ENCODE assay signal across 8 mouse cellular contexts in genomic region chr9:112118411-112119105, GRCm38 (mm10).
DNase-seq lines count a peak whose midpoint lies in the region; ATAC-seq and TF ChIP-seq lines count a peak whose summit lies in the region.

No protein-coding gene starts in this region.

- peak overlapping the region; percentile 67 for H3K4me2 ChIP-seq in limb, embryonic 14.5 days (replicated peaks; ENCODE audit: low read depth, low read length, severe bottlenecking)
- peak overlapping the region; percentile 24; the same call in 1 of the 2 replicates for H3K4me2 ChIP-seq in stomach, postnatal 0 days (replicated peaks; ENCODE audit: low read depth)

- no peak for TF ChIP-seq CTCF in stomach, postnatal 0 days (IDR thresholded peaks at IDR 0.05; ENCODE audit: low read depth)

- intact Hi-C loops in heart, postnatal 14 days (cut with DNase I) = no loop called here

- H3K9me3 ChIP-seq in limb, embryonic 14.5 days (ENCODE audit: control insufficient read depth, low read length) = no peaks in the 10 kb centered on the region
- no peaks in the 10 kb centered on the region for H3K9me3 ChIP-seq in stomach, postnatal 0 days (ENCODE audit: control insufficient read depth, low read length)

- peak; percentile 4 for DNase-seq in lung, postnatal 36 days
- no peak for DNase-seq in lung, postnatal 25 days (ENCODE audit: low spot score)
- DNase-seq in embryo, embryonic 10.5 days (ENCODE audit: low spot score) = peak; percentile 68
- DNase-seq in heart, postnatal 14 days = peak; percentile 8 to 21
- peak; percentile 32 for DNase-seq in limb, embryonic 14.5 days (ENCODE audit: low spot score)
- DNase-seq in stomach, postnatal 0 days (ENCODE audit: low spot score) = no peak
- DNase-seq in gastrocnemius, adult 8-10 months (ENCODE audit: low spot score in 2 of 2) = no peak
- DNase-seq in spleen, adult 18-20 months = no peak

- no peak for TF ChIP-seq POLR2A in limb, embryonic 14.5 days (IDR thresholded peaks at IDR 0.05; ENCODE audit: borderline replicate concordance, extremely low read depth, insufficient read depth, insufficient read length)

- H3K4me1 ChIP-seq in limb, embryonic 14.5 days (ENCODE audit: control insufficient read depth, insufficient read depth, low read length) = peaks cover 12% of the 10 kb centered on the region
- H3K4me1 ChIP-seq in stomach, postnatal 0 days (replicated peaks; ENCODE audit: control insufficient read depth, insufficient read depth) = no peaks in the 10 kb centered on the region

- peak overlapping the region; percentile 31 for H3K4me3 ChIP-seq in limb, embryonic 14.5 days (replicated peaks; ENCODE audit: low read length)
- no peak overlapping the region for H3K4me3 ChIP-seq in stomach, postnatal 0 days (ENCODE audit: low read depth, low read length)

- no peaks in the 10 kb centered on the region for H3K36me3 ChIP-seq in limb, embryonic 14.5 days (ENCODE audit: control insufficient read depth, insufficient read depth, low read length)
- H3K36me3 ChIP-seq in stomach, postnatal 0 days (ENCODE audit: control insufficient read depth, insufficient read depth, low read length) = no peaks in the 10 kb centered on the region

- ATAC-seq in limb, embryonic 14.5 days (ENCODE audit: low FRiP score, low read depth) = peak; percentile 62; the same call in 1 of the 2 replicates
- no peak for ATAC-seq in stomach, postnatal 0 days (ENCODE audit: low FRiP score, low TSS enrichment)

- 3% methylated on average over 22 of the region's 22 CpGs for WGBS in limb, embryonic 14.5 days
- 2% methylated on average over 22 of the region's 22 CpGs for WGBS in stomach, postnatal 0 days

- H3K27ac ChIP-seq in limb, embryonic 14.5 days (replicated peaks; ENCODE audit: low read depth, low read length) = no peak overlapping the region
- H3K27ac ChIP-seq in stomach, postnatal 0 days (replicated peaks) = no peak overlapping the region

- no peak for TF ChIP-seq EP300 in stomach, postnatal 0 days (optimal IDR thresholded peaks at IDR 0.05)

- H3K9ac ChIP-seq in limb, embryonic 14.5 days (ENCODE audit: low read depth, low read length, severe bottlenecking) = peak overlapping the region; percentile 41; the same call in 1 of the 2 replicates
- no peak overlapping the region for H3K9ac ChIP-seq in stomach, postnatal 0 days (ENCODE audit: low read length)

- H3K27me3 ChIP-seq in limb, embryonic 14.5 days (ENCODE audit: control insufficient read depth, insufficient read depth, low read length) = no peaks in the 10 kb centered on the region
- H3K27me3 ChIP-seq in stomach, postnatal 0 days (ENCODE audit: control insufficient read depth, insufficient read depth, low read length) = no peaks in the 10 kb centered on the region

Comparison
In these comparisons a context has a peak if more than half of its experiments do, and no peak if none do; other contexts are left out.
1. DNase-seq: peak in lung, postnatal 36 days (single experiment), embryo, embryonic 10.5 days (single experiment), heart, postnatal 14 days (2 of 2) and limb, embryonic 14.5 days (single experiment); none in lung, postnatal 25 days (single experiment), stomach, postnatal 0 days (single experiment), gastrocnemius, adult 8-10 months (0 of 2) and spleen, adult 18-20 months (0 of 2).